Mouse (Mus musculus) spleen, postnatal 4 days (tissue): ENCODE data around the gene D630045J12Rik.

Experiments used
- DNase-seq, 2 experiments: peaks; one replicate each; pipeline ENCODE4 v3.0.0; 2022; ENCODE audit warnings: low spot score in 2 of 2

D630045J12Rik gene

DNA sequence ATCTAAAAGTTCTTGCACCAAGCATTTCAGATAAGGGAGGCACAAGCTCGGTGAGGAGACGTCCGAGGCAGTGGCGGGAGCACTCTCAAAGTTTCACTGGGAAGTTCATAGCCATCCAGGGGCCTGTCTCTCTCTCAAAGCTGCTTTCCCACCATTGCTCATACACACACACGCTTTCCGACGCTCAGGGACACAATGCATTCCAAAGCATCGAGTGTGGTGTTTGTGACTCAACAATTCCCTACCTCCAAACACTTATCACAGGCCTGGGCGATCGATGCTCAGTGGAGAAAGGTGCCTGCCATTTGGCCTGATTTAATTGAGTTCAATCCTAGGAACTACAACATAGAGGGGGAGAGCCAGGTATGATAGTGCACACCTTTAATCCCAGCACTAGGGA, 159.1 kb downstream of the D630045J12Rik start:
- DNase-seq: no peak

DNA sequence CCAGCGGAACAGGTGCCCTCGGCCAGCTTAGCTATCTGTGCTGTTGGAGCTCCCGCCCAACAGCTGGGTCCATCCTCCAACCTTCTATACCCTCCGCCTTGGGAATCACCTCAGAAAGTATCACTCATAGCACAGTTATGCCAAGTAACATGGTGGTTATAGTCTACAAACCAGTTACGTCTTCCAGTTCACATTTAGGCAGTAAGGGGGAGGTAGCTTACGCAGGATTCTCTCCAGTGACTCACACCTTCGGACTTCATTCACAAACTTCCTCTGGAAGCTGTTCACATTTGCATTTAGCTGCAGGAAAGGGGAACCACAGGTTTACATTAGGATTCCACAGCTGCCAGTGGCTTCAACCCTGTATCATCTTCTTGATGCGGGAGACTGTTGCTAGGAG, 161.3 kb downstream of the D630045J12Rik start:
- no peak for DNase-seq

DNA sequence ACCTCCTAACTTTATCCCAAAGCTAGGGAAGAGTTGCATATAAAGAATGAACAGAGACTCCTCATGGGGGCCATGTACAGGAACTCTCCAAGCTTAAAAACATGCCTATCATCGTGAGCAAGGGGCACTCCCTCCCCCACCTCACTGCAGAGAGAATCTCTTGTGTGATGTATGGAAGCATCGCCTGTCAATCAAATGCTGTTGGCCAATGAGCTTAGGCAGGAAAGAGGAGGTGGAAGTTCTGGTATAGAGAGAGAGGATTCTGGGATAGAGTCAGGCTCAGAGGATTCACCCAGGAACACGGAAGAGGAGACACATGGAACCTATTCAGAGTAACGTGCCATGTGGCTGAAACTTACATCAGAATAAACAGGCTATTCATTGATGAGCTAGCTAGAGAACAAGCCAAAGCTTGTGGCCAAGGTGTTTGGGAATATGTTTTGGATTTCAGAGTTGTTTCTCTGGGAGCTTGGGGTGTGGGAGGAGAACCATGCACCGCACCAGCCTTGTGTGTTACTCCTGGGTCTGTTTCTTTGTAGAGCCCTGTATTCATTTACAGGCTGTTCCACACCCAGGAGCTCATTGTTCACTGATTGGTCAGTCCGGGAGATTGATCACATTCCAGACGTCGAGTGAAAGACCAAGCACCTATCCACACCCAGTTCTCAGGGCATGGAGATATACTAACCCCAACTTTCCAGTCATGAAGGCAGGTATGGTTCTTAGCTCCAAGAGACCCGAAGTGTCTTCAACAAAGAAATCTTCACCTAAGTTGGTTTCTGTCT, 166.4 kb downstream of the D630045J12Rik start:
- no peak for DNase-seq

DNA sequence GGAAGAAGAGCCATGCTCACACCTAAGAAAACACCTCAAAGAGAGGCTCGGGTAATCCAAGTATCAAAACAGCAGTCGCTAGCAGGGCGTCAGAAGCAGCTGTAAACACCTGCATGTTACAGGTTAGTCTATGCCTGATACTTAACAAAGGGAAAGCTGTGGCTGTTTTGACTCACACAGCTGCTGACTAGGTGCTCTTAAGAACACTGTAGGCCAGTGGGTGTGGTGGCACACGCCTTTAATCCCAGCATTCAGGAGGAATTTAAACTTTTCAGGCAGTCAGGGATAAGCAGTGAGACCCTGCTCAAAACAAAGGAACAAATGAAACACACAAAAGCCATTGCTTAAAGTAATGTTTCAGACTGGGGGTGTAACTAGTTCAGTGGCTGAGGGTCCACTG, 170.6 kb downstream of the D630045J12Rik start:
- DNase-seq: no peak

DNA sequence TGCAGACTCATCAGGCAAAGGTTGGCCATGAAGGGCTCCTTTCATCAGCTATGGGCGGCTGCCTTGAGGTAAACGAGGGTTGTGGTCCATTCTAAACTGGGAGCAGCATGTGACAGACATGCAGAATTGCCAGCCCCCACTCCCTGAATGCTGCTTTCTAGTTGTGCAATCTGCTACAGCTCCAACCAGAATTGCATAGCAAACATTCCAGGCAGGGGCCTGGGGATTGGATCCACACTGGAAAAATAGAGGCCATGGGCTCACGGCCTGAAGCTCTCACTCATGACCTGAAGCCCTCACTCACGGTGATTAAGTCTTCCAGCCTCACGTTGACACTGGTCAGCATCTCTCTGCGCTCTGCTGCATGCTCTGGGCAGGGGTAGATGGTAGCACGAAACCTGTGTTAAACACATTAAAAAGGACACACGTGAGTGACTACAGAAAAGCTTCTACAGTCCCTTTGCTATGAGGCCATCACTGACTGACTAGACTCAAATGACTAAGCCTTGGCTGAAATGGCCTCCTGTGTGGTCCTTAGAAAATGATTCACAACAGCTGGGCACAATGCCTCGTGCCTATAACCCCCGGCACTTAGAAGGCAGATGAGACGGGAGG, 172.0 kb downstream of the D630045J12Rik start:
- DNase-seq: no peak

DNA sequence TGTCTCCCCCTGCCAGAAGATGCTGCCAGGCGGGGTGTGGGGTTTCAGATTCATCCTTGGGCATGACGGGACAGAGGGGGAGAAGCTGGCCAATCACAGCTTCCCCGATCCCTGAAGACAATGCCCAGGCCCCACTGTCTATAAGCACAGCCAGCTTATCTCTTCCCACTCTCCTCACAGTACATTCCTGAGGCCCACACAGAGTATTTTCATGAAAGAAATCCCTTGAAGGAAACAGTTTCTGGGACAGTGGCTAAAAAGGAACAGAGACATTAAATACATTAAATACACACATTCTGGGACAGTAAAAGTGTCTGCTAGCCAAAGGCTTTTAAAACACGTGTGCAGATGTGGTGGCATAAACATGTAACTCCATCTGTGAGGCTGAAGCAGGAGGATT, 173.4 kb downstream of the D630045J12Rik start:
- DNase-seq: no peak

DNA sequence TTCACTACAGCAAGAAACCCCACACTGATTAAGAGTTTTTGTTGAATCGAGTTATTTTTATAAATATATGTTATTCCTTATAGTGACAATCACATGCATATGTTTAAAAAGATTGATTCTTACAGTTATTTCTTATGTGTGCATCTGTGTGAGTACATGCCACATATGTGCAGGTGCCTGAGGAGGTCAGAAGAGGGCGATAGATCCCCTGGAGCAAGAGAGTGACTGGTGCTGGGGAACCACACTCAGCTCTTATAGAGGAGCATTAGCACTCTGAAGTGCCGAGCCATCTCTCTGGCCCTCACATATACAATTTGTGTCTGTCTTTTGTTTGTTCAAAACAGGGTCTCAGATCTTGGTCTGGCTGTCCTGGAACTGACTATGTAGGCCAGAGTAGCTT, 180.2 kb downstream of the D630045J12Rik start:
- no peak for DNase-seq
